8 mouse cellular contexts compared by ENCODE assay signal in the genomic region with DNA sequence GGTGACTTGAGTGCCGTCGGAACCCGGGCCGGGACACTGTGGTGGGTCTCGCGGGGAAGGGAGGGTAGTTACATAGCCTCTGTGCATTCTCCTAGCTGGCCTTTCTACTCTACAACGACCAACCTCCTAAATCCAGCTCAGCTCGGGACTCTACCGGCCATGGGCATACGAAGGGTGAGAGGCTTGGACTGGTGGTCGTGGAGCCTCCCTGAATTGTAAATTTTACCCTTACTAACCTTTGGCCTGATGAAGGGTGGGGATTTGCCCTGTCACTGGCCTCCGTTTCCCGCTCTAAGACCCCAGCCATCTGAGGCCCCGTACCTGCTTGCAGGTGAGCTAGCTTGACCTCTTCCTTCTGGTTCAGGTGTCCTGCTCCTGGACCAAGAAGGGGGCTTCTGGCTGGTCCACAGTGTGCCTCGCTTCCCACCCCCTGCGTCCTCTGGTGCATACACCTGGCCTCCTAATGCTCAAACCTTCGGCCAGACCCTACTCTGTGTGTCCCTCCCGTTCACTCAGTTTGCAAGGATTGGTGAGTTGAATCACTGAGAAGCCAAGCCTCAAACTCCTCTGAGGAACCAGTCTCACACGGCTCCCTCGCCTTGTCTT. TPM values are rescaled to one million over a fixed set of nuclear protein-coding genes. Genes with fewer than 3 reads are reported as not detected.
DNase-seq lines count a peak whose midpoint lies in the region; ATAC-seq and TF ChIP-seq lines count a peak whose summit lies in the region.

No protein-coding gene starts in this region.

- 0 out of 2 replicates have a peak, but pooled peaks cover 6% of the 10 kb centered on the region for H3K4me1 ChIP-seq in lung, embryonic 14.5 days (ENCODE audit: insufficient read depth)
- H3K4me1 ChIP-seq in embryonic facial prominence, embryonic 14.5 days (ENCODE audit: control insufficient read depth, insufficient read depth, low read length) = peaks cover 9% of the 10 kb centered on the region; the same call in 1 of the 2 replicates
- peaks cover 8% of the 10 kb centered on the region; the same call in 1 of the 2 replicates for H3K4me1 ChIP-seq in intestine, embryonic 14.5 days (replicated peaks; ENCODE audit: control insufficient read depth, insufficient read depth, low read length)
- H3K4me1 ChIP-seq in neural tube, embryonic 12.5 days = peaks cover 19% of the 10 kb centered on the region

- peak overlapping the region; percentile 58 for H3K4me3 ChIP-seq in lung, embryonic 14.5 days (ENCODE audit: low read depth, low read length)
- peak overlapping the region; percentile 59 for H3K4me3 ChIP-seq in embryonic facial prominence, embryonic 14.5 days (ENCODE audit: low read depth, low read length)
- peak overlapping the region; percentile 56 for H3K4me3 ChIP-seq in intestine, embryonic 14.5 days (ENCODE audit: low read depth, low read length)
- peak overlapping the region; percentile 48 for H3K4me3 ChIP-seq in neural tube, embryonic 12.5 days

- peaks cover 37% of the 10 kb centered on the region for H3K27me3 ChIP-seq in lung, embryonic 14.5 days (ENCODE audit: insufficient read depth, low read length)
- peaks cover 34% of the 10 kb centered on the region for H3K27me3 ChIP-seq in embryonic facial prominence, embryonic 14.5 days (replicated peaks; ENCODE audit: control insufficient read depth, insufficient read depth, low read length)
- peaks cover 48% of the 10 kb centered on the region for H3K27me3 ChIP-seq in intestine, embryonic 14.5 days (replicated peaks; ENCODE audit: control insufficient read depth, insufficient read depth, low read length)
- H3K27me3 ChIP-seq in neural tube, embryonic 12.5 days (replicated peaks) = peaks cover 53% of the 10 kb centered on the region

- DNase-seq in lung, embryonic 14.5 days = no peak
- DNase-seq in lung, postnatal 36 days = no peak
- DNase-seq in embryonic facial prominence, embryonic 14.5 days (ENCODE audit: low spot score) = no peak
- DNase-seq in intestine, embryonic 14.5 days (ENCODE audit: low spot score) = no peak
- DNase-seq in testis, postnatal 10 days (ENCODE audit: low spot score) = no peak
- no peak for DNase-seq in layer of hippocampus, postnatal 14 days (ENCODE audit: low spot score in 2 of 2)
- no peak for DNase-seq in kidney, adult 8-10 months

- peak overlapping the region; percentile 69 for H3K9ac ChIP-seq in lung, embryonic 14.5 days
- H3K9ac ChIP-seq in embryonic facial prominence, embryonic 14.5 days (ENCODE audit: low read depth, low read length) = peak overlapping the region; percentile 74
- peak overlapping the region; percentile 59 for H3K9ac ChIP-seq in intestine, embryonic 14.5 days (ENCODE audit: low read length)
- peak overlapping the region; percentile 57; the same call in 1 of the 2 replicates for H3K9ac ChIP-seq in neural tube, embryonic 12.5 days

- no peak overlapping the region for H3K27ac ChIP-seq in lung, embryonic 14.5 days (ENCODE audit: low read depth)
- H3K27ac ChIP-seq in embryonic facial prominence, embryonic 14.5 days (replicated peaks; ENCODE audit: low read depth, low read length) = no peak overlapping the region
- H3K27ac ChIP-seq in intestine, embryonic 14.5 days (ENCODE audit: low read depth) = no peak overlapping the region
- H3K27ac ChIP-seq in neural tube, embryonic 12.5 days = no peak overlapping the region

- 44% methylated on average over 20 of the region's 20 CpGs for WGBS in lung, embryonic 14.5 days
- WGBS in embryonic facial prominence, embryonic 14.5 days = 54% methylated on average over 18 of the region's 20 CpGs
- WGBS in intestine, embryonic 14.5 days = 54% methylated on average over 20 of the region's 20 CpGs
- WGBS in neural tube, embryonic 12.5 days = 47% methylated on average over 20 of the region's 20 CpGs

- H3K36me3 ChIP-seq in lung, embryonic 14.5 days (ENCODE audit: insufficient read depth) = no peaks in the 10 kb centered on the region
- no peaks in the 10 kb centered on the region for H3K36me3 ChIP-seq in embryonic facial prominence, embryonic 14.5 days (ENCODE audit: control insufficient read depth, insufficient read depth, low read length)
- H3K36me3 ChIP-seq in intestine, embryonic 14.5 days (ENCODE audit: control insufficient read depth, insufficient read depth, low read length) = no peaks in the 10 kb centered on the region
- H3K36me3 ChIP-seq in neural tube, embryonic 12.5 days = peaks cover 34% of the 10 kb centered on the region

- no peak for TF ChIP-seq CTCF in lung, embryonic 14.5 days (IDR thresholded peaks at IDR 0.05; ENCODE audit: low read depth)

- ATAC-seq in lung, embryonic 14.5 days (ENCODE audit: insufficient read depth) = no peak; the same call in 1 of the 2 replicates
- no peak for ATAC-seq in embryonic facial prominence, embryonic 14.5 days (ENCODE audit: low read depth)
- no peak for ATAC-seq in intestine, embryonic 14.5 days (replicated peaks; ENCODE audit: low FRiP score, low TSS enrichment, low read depth)
- peak; percentile 16 for ATAC-seq in neural tube, embryonic 12.5 days (ENCODE audit: low FRiP score, low read depth)

- H3K9me3 ChIP-seq in lung, embryonic 14.5 days (ENCODE audit: low read depth, low read length) = 0 out of 2 replicates have a peak, but pooled peaks cover 5% of the 10 kb centered on the region
- peaks cover 5% of the 10 kb centered on the region; the same call in 1 of the 2 replicates for H3K9me3 ChIP-seq in embryonic facial prominence, embryonic 14.5 days (ENCODE audit: control insufficient read depth, low read length)
- no peaks in the 10 kb centered on the region for H3K9me3 ChIP-seq in intestine, embryonic 14.5 days (ENCODE audit: control insufficient read depth, low read length)
- H3K9me3 ChIP-seq in neural tube, embryonic 12.5 days = no peaks in the 10 kb centered on the region

- H3K4me2 ChIP-seq in lung, embryonic 14.5 days = peak overlapping the region; percentile 93
- H3K4me2 ChIP-seq in embryonic facial prominence, embryonic 14.5 days (ENCODE audit: low read depth, low read length) = peak overlapping the region; percentile 85
- peak overlapping the region; percentile 85 for H3K4me2 ChIP-seq in intestine, embryonic 14.5 days (ENCODE audit: low read length)
- peak overlapping the region; percentile 69 for H3K4me2 ChIP-seq in neural tube, embryonic 12.5 days (replicated peaks)

RNA-seq across cellular contexts. Expression of gene Dnase2a, which starts 0.9 kb away (rescaled TPM):
- polyA plus RNA-seq in lung, embryonic 14.5 days (2014; fragmentation: Nextera tagmentation; extraction: Ambion mirVana) = 12.0 and 15.3 TPM in 2 replicates
- polyA plus RNA-seq in embryonic facial prominence, embryonic 14.5 days (2014; fragmentation: Nextera tagmentation; extraction: Ambion mirVana) = 10.1 and 11.5 TPM in 2 replicates
- 8.3 and 8.6 TPM in 2 replicates for polyA plus RNA-seq in intestine, embryonic 14.5 days (2014; fragmentation: Nextera tagmentation; extraction: Ambion mirVana)
- 5.2 and 6.5 TPM in 2 replicates for polyA plus RNA-seq in neural tube, embryonic 12.5 days (2016; fragmentation: Nextera tagmentation; extraction: Ambion mirVana)
- 1 to 10 TPM; 4.0 TPM for total RNA-seq in layer of hippocampus, postnatal 14 days (2021)

RNA-seq across cellular contexts. Expression of gene Klf1, which starts 7.5 kb away (rescaled TPM):
- polyA plus RNA-seq in lung, embryonic 14.5 days (2014; fragmentation: Nextera tagmentation; extraction: Ambion mirVana) = 1.8 and 1.9 TPM in 2 replicates
- 2.1 and 2.2 TPM in 2 replicates for polyA plus RNA-seq in embryonic facial prominence, embryonic 14.5 days (2014; fragmentation: Nextera tagmentation; extraction: Ambion mirVana)
- polyA plus RNA-seq in intestine, embryonic 14.5 days (2014; fragmentation: Nextera tagmentation; extraction: Ambion mirVana) = 0.77 and 1.8 TPM in 2 replicates
- 3.4 and 4.0 TPM in 2 replicates for polyA plus RNA-seq in neural tube, embryonic 12.5 days (2016; fragmentation: Nextera tagmentation; extraction: Ambion mirVana)
- total RNA-seq in layer of hippocampus, postnatal 14 days (2021) = not detected

RNA-seq across cellular contexts. Expression of gene Gcdh, which starts 15.5 kb away (rescaled TPM):
- polyA plus RNA-seq in lung, embryonic 14.5 days (2014; fragmentation: Nextera tagmentation; extraction: Ambion mirVana) = 28.1 and 30.4 TPM in 2 replicates
- 27.3 and 33.2 TPM in 2 replicates for polyA plus RNA-seq in embryonic facial prominence, embryonic 14.5 days (2014; fragmentation: Nextera tagmentation; extraction: Ambion mirVana)
- polyA plus RNA-seq in intestine, embryonic 14.5 days (2014; fragmentation: Nextera tagmentation; extraction: Ambion mirVana) = 35.7 and 37.8 TPM in 2 replicates
- 32.1 and 37.0 TPM in 2 replicates for polyA plus RNA-seq in neural tube, embryonic 12.5 days (2016; fragmentation: Nextera tagmentation; extraction: Ambion mirVana)
- 10 to 100 TPM; 35.0 to 35.6 TPM for total RNA-seq in layer of hippocampus, postnatal 14 days (2021)

RNA-seq across cellular contexts. Expression of gene Mast1, which starts 27.9 kb away (rescaled TPM):
- 0.30 and 0.39 TPM in 2 replicates for polyA plus RNA-seq in lung, embryonic 14.5 days (2014; fragmentation: Nextera tagmentation; extraction: Ambion mirVana)
- 3.4 and 3.6 TPM in 2 replicates for polyA plus RNA-seq in embryonic facial prominence, embryonic 14.5 days (2014; fragmentation: Nextera tagmentation; extraction: Ambion mirVana)
- 2.3 and 2.6 TPM in 2 replicates for polyA plus RNA-seq in intestine, embryonic 14.5 days (2014; fragmentation: Nextera tagmentation; extraction: Ambion mirVana)
- 43.0 and 44.9 TPM in 2 replicates for polyA plus RNA-seq in neural tube, embryonic 12.5 days (2016; fragmentation: Nextera tagmentation; extraction: Ambion mirVana)
- 100 to 1,000 TPM; 127 to 140 TPM for total RNA-seq in layer of hippocampus, postnatal 14 days (2021)

RNA-seq across cellular contexts. Expression of gene Syce2, which starts 37.4 kb away (rescaled TPM):
- polyA plus RNA-seq in lung, embryonic 14.5 days (2014; fragmentation: Nextera tagmentation; extraction: Ambion mirVana) = 79.9 and 94.8 TPM in 2 replicates
- 68.5 and 71.8 TPM in 2 replicates for polyA plus RNA-seq in embryonic facial prominence, embryonic 14.5 days (2014; fragmentation: Nextera tagmentation; extraction: Ambion mirVana)
- polyA plus RNA-seq in intestine, embryonic 14.5 days (2014; fragmentation: Nextera tagmentation; extraction: Ambion mirVana) = 67.9 and 68.9 TPM in 2 replicates
- polyA plus RNA-seq in neural tube, embryonic 12.5 days (2016; fragmentation: Nextera tagmentation; extraction: Ambion mirVana) = 34.2 and 34.9 TPM in 2 replicates
- 10 to 100 TPM; 21.4 to 24.5 TPM for total RNA-seq in layer of hippocampus, postnatal 14 days (2021)
